ENCODE assay signal across 12 mouse cellular contexts in the genomic region with DNA sequence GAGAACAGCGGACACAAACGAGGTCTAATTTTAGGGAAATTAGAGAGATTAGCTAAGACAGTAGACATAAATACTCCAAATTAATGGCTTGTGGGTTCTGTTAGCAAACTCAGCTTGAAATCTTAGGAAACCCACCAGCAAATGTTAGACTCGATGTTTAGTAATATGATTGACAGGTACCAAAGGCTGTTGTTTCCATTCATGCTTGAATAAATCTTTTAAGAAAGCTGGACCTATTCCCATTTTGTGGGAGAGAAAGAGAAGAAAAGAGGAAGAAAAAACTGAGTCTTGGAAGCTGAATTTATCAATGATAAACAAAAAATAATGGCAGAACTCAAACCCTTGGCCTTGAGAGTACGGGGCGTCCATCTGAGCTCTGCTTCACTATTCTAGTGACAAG.
A peak's percentile ranks its signal among the peaks of the same experiment; 100 is the strongest.
DNase-seq lines count a peak whose midpoint lies in the region; ATAC-seq and TF ChIP-seq lines count a peak whose summit lies in the region.
"Had no signal": no experiment of that assay in that cellular context is flagged by ENCODE, and none has a peak within 500 bp of the region (broad histone marks: within the 10 kb centered on the region; RNA-seq: fewer than 3 reads in every experiment).

No protein-coding gene starts in this region.

- no peaks in the 10 kb centered on the region for H3K27me3 ChIP-seq in heart, embryonic 13.5 days (replicated peaks)
- H3K27me3 ChIP-seq in heart, embryonic 10.5 days (ENCODE audit: insufficient read depth, poor library complexity, severe bottlenecking), result no peaks in the 10 kb centered on the region
- no peaks in the 10 kb centered on the region for H3K27me3 ChIP-seq in midbrain, embryonic 13.5 days
- no peaks in the 10 kb centered on the region for H3K27me3 ChIP-seq in midbrain, embryonic 16.5 days (ENCODE audit: control insufficient read depth, insufficient read depth, low read depth, low read length)
- H3K27me3 ChIP-seq in hindbrain, embryonic 15.5 days, result no peaks in the 10 kb centered on the region
- H3K27me3 ChIP-seq in liver, postnatal 0 days (ENCODE audit: insufficient read depth, low read length), result no peaks in the 10 kb centered on the region
- H3K27me3 ChIP-seq: embryonic facial prominence, embryonic 13.5 days; limb, embryonic 12.5 days; Patski had no signal

- no peak overlapping the region for H3K27ac ChIP-seq in heart, embryonic 13.5 days (replicated peaks)
- H3K27ac ChIP-seq in heart, embryonic 10.5 days, result no peak overlapping the region
- peak overlapping the region; percentile 88 for H3K27ac ChIP-seq in midbrain, embryonic 13.5 days
- no peak overlapping the region for H3K27ac ChIP-seq in midbrain, embryonic 16.5 days (ENCODE audit: low read length)
- H3K27ac ChIP-seq in hindbrain, embryonic 15.5 days (replicated peaks), result peak overlapping the region; percentile 75
- H3K27ac ChIP-seq in liver, postnatal 0 days (ENCODE audit: low read depth), result no peak overlapping the region
- H3K27ac ChIP-seq: embryonic facial prominence, embryonic 13.5 days; limb, embryonic 12.5 days; liver, embryonic 14.5 days had no signal

- H3K4me1 ChIP-seq in heart, embryonic 13.5 days, result peaks cover 15% of the 10 kb centered on the region
- peaks cover 19% of the 10 kb centered on the region; the same call in 1 of the 2 replicates for H3K4me1 ChIP-seq in heart, embryonic 10.5 days
- H3K4me1 ChIP-seq in midbrain, embryonic 13.5 days (replicated peaks), result peaks cover 49% of the 10 kb centered on the region
- peaks cover 32% of the 10 kb centered on the region for H3K4me1 ChIP-seq in midbrain, embryonic 16.5 days (ENCODE audit: control insufficient read depth, insufficient read depth, low read length)
- peaks cover 45% of the 10 kb centered on the region for H3K4me1 ChIP-seq in hindbrain, embryonic 15.5 days (replicated peaks)
- no peaks in the 10 kb centered on the region for H3K4me1 ChIP-seq in liver, postnatal 0 days (ENCODE audit: insufficient read depth)

- H3K9ac ChIP-seq in heart, embryonic 13.5 days, result no peak overlapping the region
- H3K9ac ChIP-seq in midbrain, embryonic 13.5 days (replicated peaks), result 0 out of 2 replicates have a peak overlapping the region, but pooled peaks have one; percentile 41
- no peak overlapping the region for H3K9ac ChIP-seq in midbrain, embryonic 16.5 days (ENCODE audit: low read depth, low read length)
- H3K9ac ChIP-seq in hindbrain, embryonic 15.5 days, result 0 out of 2 replicates have a peak overlapping the region, but pooled peaks have one; percentile 10
- H3K9ac ChIP-seq in liver, postnatal 0 days (replicated peaks), result no peak overlapping the region
- H3K9ac ChIP-seq: embryonic facial prominence, embryonic 13.5 days; limb, embryonic 12.5 days; liver, embryonic 14.5 days had no signal

- 0 out of 2 replicates have a peak overlapping the region, but pooled peaks have one; percentile 3 for H3K4me2 ChIP-seq in heart, embryonic 13.5 days
- H3K4me2 ChIP-seq in midbrain, embryonic 13.5 days (replicated peaks), result peak overlapping the region; percentile 42
- no peak overlapping the region for H3K4me2 ChIP-seq in midbrain, embryonic 16.5 days (ENCODE audit: low read length)
- H3K4me2 ChIP-seq in hindbrain, embryonic 15.5 days, result peak overlapping the region; percentile 33; the same call in 1 of the 2 replicates
- no peak overlapping the region for H3K4me2 ChIP-seq in liver, postnatal 0 days (ENCODE audit: low read depth, low read length)
- H3K4me2 ChIP-seq: limb, embryonic 12.5 days had no signal

- no peak overlapping the region for H3K4me3 ChIP-seq in heart, embryonic 13.5 days
- H3K4me3 ChIP-seq in heart, embryonic 10.5 days, result no peak overlapping the region
- no peak overlapping the region for H3K4me3 ChIP-seq in midbrain, embryonic 13.5 days (replicated peaks)
- H3K4me3 ChIP-seq in midbrain, embryonic 16.5 days (ENCODE audit: low read depth, low read length), result no peak overlapping the region
- no peak overlapping the region for H3K4me3 ChIP-seq in hindbrain, embryonic 15.5 days
- no peak overlapping the region for H3K4me3 ChIP-seq in liver, postnatal 0 days (ENCODE audit: low read depth, low read length)
- H3K4me3 ChIP-seq: embryonic facial prominence, embryonic 13.5 days; limb, embryonic 12.5 days had no signal

- DNase-seq in heart, embryonic 10.5 days (ENCODE audit: low spot score), result no peak
- DNase-seq in liver, postnatal 0 days, result no peak
- DNase-seq in T-cell, adult 2 months (ENCODE audit: low spot score), result no peak
- DNase-seq: thymus, postnatal 25 days had no signal

- H3K9me3 ChIP-seq in heart, embryonic 13.5 days, result no peaks in the 10 kb centered on the region
- H3K9me3 ChIP-seq in heart, embryonic 10.5 days, result no peaks in the 10 kb centered on the region
- no peaks in the 10 kb centered on the region for H3K9me3 ChIP-seq in midbrain, embryonic 13.5 days
- no peaks in the 10 kb centered on the region for H3K9me3 ChIP-seq in midbrain, embryonic 16.5 days (replicated peaks; ENCODE audit: control insufficient read depth, low read length, poor library complexity, severe bottlenecking)
- H3K9me3 ChIP-seq in hindbrain, embryonic 15.5 days, result no peaks in the 10 kb centered on the region
- H3K9me3 ChIP-seq in liver, postnatal 0 days (ENCODE audit: low read length), result no peaks in the 10 kb centered on the region
- H3K9me3 ChIP-seq: embryonic facial prominence, embryonic 13.5 days; limb, embryonic 12.5 days had no signal

- TF ChIP-seq CTCF in liver, postnatal 0 days (IDR thresholded peaks at IDR 0.05; ENCODE audit: low read depth), result no peak

- WGBS in heart, embryonic 13.5 days, result 79% methylated on average over 5 of the region's 5 CpGs
- WGBS in heart, embryonic 10.5 days, result 92% methylated on average over 5 of the region's 5 CpGs
- 47% methylated on average over 5 of the region's 5 CpGs for WGBS in midbrain, embryonic 13.5 days
- WGBS in midbrain, embryonic 16.5 days, result 39% methylated on average over 5 of the region's 5 CpGs
- 43% methylated on average over 5 of the region's 5 CpGs for WGBS in hindbrain, embryonic 15.5 days
- WGBS in liver, postnatal 0 days (ENCODE audit: insufficient replicate concordance), result 80% methylated on average over 5 of the region's 5 CpGs

- no peaks in the 10 kb centered on the region for H3K36me3 ChIP-seq in heart, embryonic 13.5 days
- no peaks in the 10 kb centered on the region for H3K36me3 ChIP-seq in heart, embryonic 10.5 days
- H3K36me3 ChIP-seq in midbrain, embryonic 13.5 days, result 0 out of 2 replicates have a peak, but pooled peaks cover 2% of the 10 kb centered on the region
- no peaks in the 10 kb centered on the region for H3K36me3 ChIP-seq in midbrain, embryonic 16.5 days (ENCODE audit: control insufficient read depth, insufficient read depth, low read length)
- H3K36me3 ChIP-seq in hindbrain, embryonic 15.5 days, result no peaks in the 10 kb centered on the region
- H3K36me3 ChIP-seq in liver, postnatal 0 days (replicated peaks; ENCODE audit: insufficient read depth, low read length), result no peaks in the 10 kb centered on the region
- H3K36me3 ChIP-seq: embryonic facial prominence, embryonic 13.5 days; limb, embryonic 12.5 days had no signal

- no peak for ATAC-seq in heart, embryonic 13.5 days (ENCODE audit: extremely low read depth, insufficient number of reproducible peaks, low FRiP score, low TSS enrichment)
- no peak for ATAC-seq in midbrain, embryonic 13.5 days
- ATAC-seq in midbrain, embryonic 16.5 days, result no peak
- ATAC-seq in hindbrain, embryonic 15.5 days (ENCODE audit: low FRiP score, low read depth), result no peak
- ATAC-seq in liver, postnatal 0 days, result no peak
- ATAC-seq: Patski had no signal

- no peak for TF ChIP-seq EP300 in liver, postnatal 0 days (IDR thresholded peaks at IDR 0.05; ENCODE audit: low read depth)

Comparison
In these comparisons a context has a peak if more than half of its experiments do, and no peak if none do; other contexts are left out.
1. H3K27ac ChIP-seq: peak in midbrain, embryonic 13.5 days (single experiment) and hindbrain, embryonic 15.5 days (single experiment); none in heart, embryonic 13.5 days (single experiment), heart, embryonic 10.5 days (single experiment), midbrain, embryonic 16.5 days (single experiment) and liver, postnatal 0 days (single experiment).
2. H3K4me2 ChIP-seq: peak in heart, embryonic 13.5 days (single experiment), midbrain, embryonic 13.5 days (single experiment) and hindbrain, embryonic 15.5 days (single experiment); none in midbrain, embryonic 16.5 days (single experiment) and liver, postnatal 0 days (single experiment).
3. H3K9ac ChIP-seq: peak in midbrain, embryonic 13.5 days (single experiment) and hindbrain, embryonic 15.5 days (single experiment); none in heart, embryonic 13.5 days (single experiment), midbrain, embryonic 16.5 days (single experiment) and liver, postnatal 0 days (single experiment).